In the genomic region with DNA sequence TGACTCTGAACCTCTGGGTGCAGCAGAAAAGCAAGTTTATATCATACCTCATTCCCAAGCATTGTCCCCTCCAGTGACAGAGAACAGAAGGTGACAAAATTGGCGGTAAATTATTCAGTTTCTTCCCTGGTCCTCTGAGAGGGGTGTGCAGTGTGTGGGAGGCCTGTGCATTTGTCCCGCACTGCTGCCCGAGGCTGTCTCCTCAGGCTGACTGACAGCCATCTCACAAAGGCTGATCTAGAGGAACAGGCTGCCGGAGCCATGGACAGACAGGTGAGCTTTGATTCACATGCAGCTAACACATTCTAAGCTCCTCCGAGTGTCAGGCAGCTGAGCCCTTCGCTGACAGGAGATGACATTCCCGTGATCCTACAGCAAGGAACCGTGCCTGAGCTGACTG, we compare ENCODE assay signal across 15 mouse cellular contexts.
"Had no signal": no experiment of that assay in that cellular context is flagged by ENCODE, and none has a peak within 500 bp of the region (broad histone marks: within the 10 kb centered on the region; RNA-seq: fewer than 3 reads in every experiment).

No protein-coding gene starts in this region.

- H3K9ac ChIP-seq: limb, embryonic 15.5 days; liver, embryonic 12.5 days; lung, embryonic 14.5 days; neural tube, embryonic 13.5 days had no signal

- H3K4me3 ChIP-seq: limb, embryonic 15.5 days; liver, embryonic 12.5 days; neural tube, embryonic 13.5 days had no signal

- H3K27me3 ChIP-seq: limb, embryonic 15.5 days; liver, embryonic 12.5 days; neural tube, embryonic 13.5 days had no signal

- H3K4me2 ChIP-seq: limb, embryonic 15.5 days; liver, embryonic 12.5 days; lung, embryonic 14.5 days; neural tube, embryonic 13.5 days had no signal

- H3K4me1 ChIP-seq: liver, embryonic 12.5 days had no signal

- H3K36me3 ChIP-seq: limb, embryonic 15.5 days; liver, embryonic 12.5 days; neural tube, embryonic 13.5 days had no signal

- DNase-seq: kidney, adult 8-10 months; kidney, postnatal 25 days; layer of hippocampus, adult 9-11 months; layer of hippocampus, postnatal 36 days; lung, embryonic 14.5 days; lung, postnatal 10 days; lung, postnatal 4 days; retina, postnatal 1 day; right cerebral cortex, postnatal 4 days; spleen, adult 18-20 months; thymus, adult 18-20 months; thymus, postnatal 14 days had no signal

- H3K27ac ChIP-seq: limb, embryonic 15.5 days; liver, embryonic 12.5 days; neural tube, embryonic 13.5 days had no signal

- ATAC-seq: liver, embryonic 12.5 days had no signal

- H3K9me3 ChIP-seq: limb, embryonic 15.5 days; neural tube, embryonic 13.5 days had no signal
